Mouse (Mus musculus) NIH3T3 (cell line): ENCODE measurements around the gene Psmb2.

Experiments
- DNase-seq: peaks from one replicate; pipeline ENCODE4 v3.0.0-alpha.2; 2012; ENCODE audit warnings: low read depth

The Psmb2 gene

DNA sequence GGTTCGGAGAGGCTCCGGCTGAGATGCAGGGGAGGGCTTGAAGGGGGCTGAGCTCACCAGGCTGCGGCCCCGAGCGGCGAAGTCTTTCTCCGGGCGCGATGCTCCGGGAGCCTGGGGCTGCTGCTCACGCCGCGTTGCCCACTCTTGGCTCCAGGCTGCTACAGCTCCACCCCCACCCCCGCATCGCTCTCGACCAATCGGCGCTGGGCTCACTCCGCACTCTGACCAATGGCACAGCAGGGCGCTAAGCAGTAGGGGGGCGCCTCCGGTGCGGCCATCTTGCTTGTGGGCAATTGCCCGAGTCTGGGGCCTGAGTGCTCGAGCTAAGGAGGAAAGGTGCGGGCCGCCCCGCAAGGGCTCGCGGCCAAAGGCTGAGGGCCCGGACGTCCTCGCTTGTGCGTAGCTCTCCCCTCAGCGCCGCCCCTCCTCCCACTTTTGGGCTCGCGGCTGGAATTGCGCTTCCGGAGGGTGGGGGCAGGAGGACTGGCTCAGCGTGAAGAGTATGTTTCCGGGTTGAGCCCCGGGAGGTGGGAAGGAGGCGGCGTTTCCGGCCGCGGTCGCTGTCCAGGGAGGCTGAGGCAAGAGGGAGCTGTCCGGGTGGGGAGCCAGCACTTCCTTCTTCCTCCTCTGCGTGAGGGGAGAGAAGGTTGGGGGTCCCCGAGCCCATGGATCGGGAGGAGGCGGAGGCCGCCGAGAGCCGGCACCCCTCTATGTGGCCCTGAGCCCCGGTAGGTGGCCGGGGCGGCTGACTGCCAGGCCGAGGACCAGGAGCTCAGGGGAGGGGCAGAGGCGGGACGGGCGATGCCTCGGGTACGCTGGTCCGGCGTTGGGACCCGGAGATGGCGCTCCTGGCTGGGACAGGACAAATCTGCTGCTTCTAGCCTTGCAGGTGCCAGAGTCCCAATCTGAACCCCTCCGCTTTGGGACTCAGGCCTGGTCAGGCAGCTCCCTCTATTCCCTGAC, 76.1 kb downstream of the Psmb2 start, which contains the start of the genes Ncdn and AU040320:
Gene Ncdn, minus strand, starts transcription at position 171 of the 963 bp plus-strand sequence.
Gene AU040320, plus strand, starts transcription at position 277 of the 963 bp plus-strand sequence.
- DNase-seq, result peak; percentile 98

- no peak for DNase-seq
These were observed 76.8 kb downstream of the Psmb2 start for GRCm38 (mm10) chr4:126754231-126754611.

GRCm38 (mm10) chr4:126754736-126755374, 77.4 kb downstream of the Psmb2 start:
- no peak for DNase-seq

- DNase-seq, result peak; percentile 61
These were observed 79.3 kb downstream of the Psmb2 start for GRCm38 (mm10) chr4:126756766-126757165.

- DNase-seq, result no peak
These were observed 80.9 kb downstream of the Psmb2 start for GRCm38 (mm10) chr4:126758299-126758698.
